Mouse (Mus musculus): ENCODE results near the gene Serpina3j. TPM values are rescaled to one million over a fixed set of nuclear protein-coding genes. Genes with fewer than 3 reads are reported as not detected.

Gene Serpina3j
- polyA plus RNA-seq (2015; fragmentation: Illumina TruSeq; extraction: RNeasy Lipid Tissue Mini Kit (QIAGEN cat#74804); ENCODE audit: insufficient read depth, low read depth, low replicate concordance): not detected

DNA sequence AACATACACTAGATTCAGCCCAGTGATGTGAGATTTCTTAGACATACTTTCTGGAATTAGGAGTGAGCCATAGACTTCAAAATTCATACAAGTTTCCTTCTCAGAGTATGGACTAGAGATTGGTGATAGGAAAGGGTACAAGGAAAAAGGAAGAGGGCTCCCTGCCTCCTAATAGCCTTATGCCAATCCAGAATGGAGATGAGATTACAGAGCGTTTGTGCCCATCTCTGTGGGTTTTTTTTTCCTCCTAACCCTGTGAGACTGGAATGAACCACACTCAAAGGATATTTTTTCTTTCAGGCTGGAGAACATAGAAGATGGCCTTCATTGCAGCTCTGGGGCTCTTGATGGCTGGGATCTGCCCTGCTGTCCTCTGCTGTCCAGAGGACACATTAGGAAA lies at the start of gene Serpina3j:
Gene Serpina3j (plus strand): TSS at position 301 of the 400 bp plus-strand sequence.

DNA sequence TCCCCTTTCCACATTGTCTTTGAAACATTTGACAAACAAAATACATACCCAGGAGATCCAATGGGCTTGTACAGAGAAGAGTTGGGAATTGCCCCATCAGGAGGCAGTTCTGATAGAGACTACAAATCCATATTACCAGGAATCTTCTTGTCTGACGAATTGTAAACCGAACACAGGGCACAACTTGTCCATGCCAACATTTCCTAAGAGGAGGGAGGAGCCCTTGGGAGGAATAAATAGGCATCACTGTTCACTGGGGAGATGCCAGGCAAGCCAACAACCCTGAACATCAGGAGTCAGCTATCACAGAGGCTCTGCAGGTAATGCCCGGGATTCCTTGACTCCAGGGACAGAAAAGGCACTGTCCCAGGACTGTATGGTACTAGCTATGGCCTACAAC lies 23.9 kb downstream of the Serpina3j start, which contains the start of the genes Serpina3k and Serpina3m:
Gene Serpina3k (plus strand): TSS at position 261 of the 400 bp plus-strand sequence.
Gene Serpina3m (plus strand): TSS at position 261 of the 400 bp plus-strand sequence.

Other genes with a start within 250 kb of the Serpina3j start
- not detected for gene Serpina5, start 213.4 kb upstream of the Serpina3j start, polyA plus RNA-seq (2015; fragmentation: Illumina TruSeq; extraction: RNeasy Lipid Tissue Mini Kit (QIAGEN cat#74804); ENCODE audit: insufficient read depth, low read depth, low replicate concordance)
- not detected for gene Serpina3a, start 201.8 kb upstream of the Serpina3j start, polyA plus RNA-seq (2015; fragmentation: Illumina TruSeq; extraction: RNeasy Lipid Tissue Mini Kit (QIAGEN cat#74804); ENCODE audit: insufficient read depth, low read depth, low replicate concordance)
- gene Serpina3b, start 186.6 kb upstream of the Serpina3j start, polyA plus RNA-seq (2015; fragmentation: Illumina TruSeq; extraction: RNeasy Lipid Tissue Mini Kit (QIAGEN cat#74804); ENCODE audit: insufficient read depth, low read depth, low replicate concordance): not detected
- 0.48 TPM for gene Serpina3c, start 160.7 kb upstream of the Serpina3j start, polyA plus RNA-seq (2015; fragmentation: Illumina TruSeq; extraction: RNeasy Lipid Tissue Mini Kit (QIAGEN cat#74804); ENCODE audit: insufficient read depth, low read depth, low replicate concordance)
- gene Serpina3f, start 100.0 kb upstream of the Serpina3j start, polyA plus RNA-seq (2015; fragmentation: Illumina TruSeq; extraction: RNeasy Lipid Tissue Mini Kit (QIAGEN cat#74804); ENCODE audit: insufficient read depth, low read depth, low replicate concordance): not detected
- gene Serpina3g, start 78.3 kb upstream of the Serpina3j start, polyA plus RNA-seq (2015; fragmentation: Illumina TruSeq; extraction: RNeasy Lipid Tissue Mini Kit (QIAGEN cat#74804); ENCODE audit: insufficient read depth, low read depth, low replicate concordance): not detected
- gene Serpina3i, start 51.4 kb upstream of the Serpina3j start, polyA plus RNA-seq (2015; fragmentation: Illumina TruSeq; extraction: RNeasy Lipid Tissue Mini Kit (QIAGEN cat#74804); ENCODE audit: insufficient read depth, low read depth, low replicate concordance): not detected
- not detected for gene Serpina3k, start 23.9 kb downstream of the Serpina3j start, polyA plus RNA-seq (2015; fragmentation: Illumina TruSeq; extraction: RNeasy Lipid Tissue Mini Kit (QIAGEN cat#74804); ENCODE audit: insufficient read depth, low read depth, low replicate concordance)
- not detected for gene Serpina3m, start 23.9 kb downstream of the Serpina3j start, polyA plus RNA-seq (2015; fragmentation: Illumina TruSeq; extraction: RNeasy Lipid Tissue Mini Kit (QIAGEN cat#74804); ENCODE audit: insufficient read depth, low read depth, low replicate concordance)
- gene Serpina3n, start 92.2 kb downstream of the Serpina3j start, polyA plus RNA-seq (2015; fragmentation: Illumina TruSeq; extraction: RNeasy Lipid Tissue Mini Kit (QIAGEN cat#74804); ENCODE audit: insufficient read depth, low read depth, low replicate concordance): 2.8 TPM
- gene Gsc, start 158.8 kb downstream of the Serpina3j start, polyA plus RNA-seq (2015; fragmentation: Illumina TruSeq; extraction: RNeasy Lipid Tissue Mini Kit (QIAGEN cat#74804); ENCODE audit: insufficient read depth, low read depth, low replicate concordance): not detected